17 mouse cellular contexts compared by ENCODE assay signal in the genomic region with DNA sequence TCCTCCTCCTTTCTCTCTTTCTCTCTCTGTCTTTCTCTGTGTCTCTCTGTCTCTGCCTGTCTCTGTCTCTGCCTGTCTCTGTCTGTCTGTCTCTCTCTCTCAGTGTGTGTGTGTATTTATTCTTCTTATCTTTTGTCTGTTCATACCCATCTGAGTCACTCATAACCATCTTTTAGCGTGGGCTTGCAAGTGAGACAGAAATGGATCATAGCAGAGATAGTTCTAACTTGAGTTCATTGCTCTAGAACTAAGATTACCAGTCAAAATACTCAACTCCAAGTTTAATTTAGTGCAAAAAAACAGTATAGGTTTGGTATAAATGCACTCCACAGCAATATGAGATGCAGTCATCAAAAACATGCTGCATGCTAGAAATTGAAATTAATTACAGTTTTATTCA.
"Had no signal": no experiment of that assay in that cellular context is flagged by ENCODE, and none has a peak within 500 bp of the region (broad histone marks: within the 10 kb centered on the region; RNA-seq: fewer than 3 reads in every experiment).

No protein-coding gene starts in this region.

- H3K27me3 ChIP-seq: neural tube, embryonic 12.5 days; neural tube, embryonic 13.5 days; neural tube, embryonic 15.5 days; stomach, embryonic 15.5 days had no signal

- H3K36me3 ChIP-seq: neural tube, embryonic 12.5 days; neural tube, embryonic 13.5 days; neural tube, embryonic 15.5 days; stomach, embryonic 15.5 days had no signal

- H3K27ac ChIP-seq: neural tube, embryonic 12.5 days; neural tube, embryonic 13.5 days; neural tube, embryonic 15.5 days; stomach, embryonic 15.5 days; stomach, postnatal 0 days had no signal

- H3K4me1 ChIP-seq: neural tube, embryonic 12.5 days; neural tube, embryonic 13.5 days; neural tube, embryonic 15.5 days; stomach, embryonic 15.5 days had no signal

- H3K9me3 ChIP-seq: neural tube, embryonic 12.5 days; neural tube, embryonic 13.5 days; neural tube, embryonic 15.5 days; stomach, embryonic 15.5 days had no signal

- H3K4me3 ChIP-seq: neural tube, embryonic 12.5 days; neural tube, embryonic 13.5 days; neural tube, embryonic 15.5 days; stomach, embryonic 15.5 days had no signal

- DNase-seq: retina, postnatal 1 day; right cerebral cortex, adult 18-20 months; right cerebral cortex, postnatal 14 days; right cerebral cortex, postnatal 25 days; right cerebral cortex, postnatal 4 days; spleen, adult 18-20 months; thymus, adult 18-20 months; thymus, adult 2 months; thymus, postnatal 14 days; thymus, postnatal 25 days; thymus, postnatal 36 days; thymus, postnatal 4 days had no signal

- H3K9ac ChIP-seq: neural tube, embryonic 12.5 days; neural tube, embryonic 13.5 days; neural tube, embryonic 15.5 days; stomach, embryonic 15.5 days had no signal

- H3K4me2 ChIP-seq: neural tube, embryonic 12.5 days; neural tube, embryonic 13.5 days; neural tube, embryonic 15.5 days; stomach, embryonic 15.5 days had no signal
